Mouse (Mus musculus) thymus, adult 2 months (tissue): Measurements from ENCODE around the gene Rfx1.

Experiments
- CTCF ChIP-seq: fragments of 200-500 bp; IDR thresholded peaks from 2 replicates; pipeline ENCODE4 v1.5.1; 2012; ENCODE audit warnings: mild to moderate bottlenecking, control low read depth, low read length, moderate library complexity, borderline replicate concordance; ENCODE audit not compliant: control insufficient read depth, poor library complexity, insufficient read depth; ENCODE audit errors: extremely low read depth
- POLR2A ChIP-seq: fragments of 200-500 bp; IDR thresholded peaks from 2 replicates; pipeline ENCODE4 v1.6.1; 2012; ENCODE audit warnings: mild to moderate bottlenecking, low read length, control low read depth, moderate library complexity; ENCODE audit not compliant: control insufficient read depth, poor library complexity, insufficient read depth; ENCODE audit errors: extremely low read depth

GRCm38 (mm10) chr8:84090585-84090984, 24.0 kb downstream of the Rfx1 start:
- TF ChIP-seq CTCF (no peak), POLR2A (no peak)
